Mouse (Mus musculus) megakaryocyte progenitor cell, adult 5-6 weeks (primary cell): Measurements from ENCODE around the gene Specc1. TPM values are rescaled to one million over a fixed set of nuclear protein-coding genes. Genes with fewer than 3 reads are reported as not detected.
A peak's percentile ranks its signal among the peaks of the same experiment; 100 is the strongest.

Experiments used
- ATAC-seq: replicated peaks from 2 replicates; pipeline ENCODE4 v1.8.0; 2016; ENCODE audit warnings: mild to moderate bottlenecking, moderate TSS enrichment, inconsistent platforms; ENCODE audit not compliant: poor library complexity
- total RNA-seq, 2 experiments: library from RNA; stranded (forward) in 1 of 2; stranded (reverse) in 1 of 2; fragments of 157-497, 149-512 nt in 1 of 2; fragments of 200-1000 nt in 1 of 2; gene quantifications; 2 replicates each; pipeline versions ENCODE4 v1.2.3 to v1.2.4; 2015 to 2017

The Specc1 gene
- total RNA-seq, 2 experiments from 2014 or later = 16.4 to 26.8 TPM

DNA sequence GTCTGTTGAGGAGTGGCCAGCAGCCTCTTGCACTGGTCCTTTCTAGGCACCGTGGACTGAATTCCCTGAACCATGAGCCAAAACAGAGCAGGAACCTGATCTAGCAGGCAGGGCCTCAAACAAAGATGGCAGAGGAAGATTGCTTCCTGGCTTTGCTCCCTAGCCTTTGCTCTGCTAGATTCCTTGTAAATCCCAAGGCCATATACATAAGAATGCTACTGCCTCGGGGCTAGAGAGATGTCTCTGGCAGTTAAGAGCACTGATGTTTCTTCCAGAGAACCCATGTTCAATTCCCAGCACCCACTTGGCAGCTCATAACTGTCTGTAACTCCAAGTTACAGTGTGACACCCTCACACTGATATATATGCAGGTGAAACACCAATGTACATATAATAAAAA is 83.6 kb downstream of the Specc1 start:
- no peak for ATAC-seq

DNA sequence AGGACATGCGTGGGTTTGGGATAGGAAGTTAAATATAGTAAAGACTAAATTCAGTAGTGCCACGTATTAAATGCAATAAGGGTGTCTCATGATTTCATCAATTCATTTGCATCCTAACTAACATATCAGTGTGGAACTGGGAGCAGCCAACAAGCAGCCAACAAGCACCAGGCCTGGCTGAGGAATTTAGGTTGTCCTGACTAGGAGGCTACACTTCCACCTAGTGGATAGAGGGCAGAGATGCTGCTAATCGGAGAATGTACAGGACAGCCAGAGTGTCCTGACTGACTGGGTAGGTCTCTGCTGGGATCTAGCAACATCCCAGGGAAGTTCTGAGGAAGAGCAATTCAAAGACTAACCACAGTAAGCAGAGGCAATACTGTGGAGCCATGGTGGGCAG is 88.1 kb downstream of the Specc1 start:
- ATAC-seq = peak; percentile 49; the same call in 1 of the 2 replicates

DNA sequence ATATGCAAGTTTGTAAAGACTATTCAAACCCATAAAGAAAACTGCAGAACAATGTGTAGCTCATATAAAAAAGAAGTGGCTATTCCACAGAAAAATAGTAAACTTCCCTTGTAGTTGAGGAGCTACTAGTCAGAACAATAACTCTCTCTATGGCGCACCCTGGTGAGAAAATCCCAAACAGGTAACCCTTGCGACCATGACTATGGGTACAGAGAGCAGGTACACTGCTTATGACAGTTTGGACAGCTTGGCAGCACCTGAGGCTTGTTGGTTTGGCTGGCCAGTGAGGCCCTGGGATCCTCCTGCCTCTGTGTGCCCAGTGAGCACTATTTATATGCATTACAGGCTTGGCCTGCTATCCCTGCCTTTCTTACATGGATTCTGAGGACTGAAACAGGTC is 89.4 kb downstream of the Specc1 start:
- ATAC-seq = no peak

DNA sequence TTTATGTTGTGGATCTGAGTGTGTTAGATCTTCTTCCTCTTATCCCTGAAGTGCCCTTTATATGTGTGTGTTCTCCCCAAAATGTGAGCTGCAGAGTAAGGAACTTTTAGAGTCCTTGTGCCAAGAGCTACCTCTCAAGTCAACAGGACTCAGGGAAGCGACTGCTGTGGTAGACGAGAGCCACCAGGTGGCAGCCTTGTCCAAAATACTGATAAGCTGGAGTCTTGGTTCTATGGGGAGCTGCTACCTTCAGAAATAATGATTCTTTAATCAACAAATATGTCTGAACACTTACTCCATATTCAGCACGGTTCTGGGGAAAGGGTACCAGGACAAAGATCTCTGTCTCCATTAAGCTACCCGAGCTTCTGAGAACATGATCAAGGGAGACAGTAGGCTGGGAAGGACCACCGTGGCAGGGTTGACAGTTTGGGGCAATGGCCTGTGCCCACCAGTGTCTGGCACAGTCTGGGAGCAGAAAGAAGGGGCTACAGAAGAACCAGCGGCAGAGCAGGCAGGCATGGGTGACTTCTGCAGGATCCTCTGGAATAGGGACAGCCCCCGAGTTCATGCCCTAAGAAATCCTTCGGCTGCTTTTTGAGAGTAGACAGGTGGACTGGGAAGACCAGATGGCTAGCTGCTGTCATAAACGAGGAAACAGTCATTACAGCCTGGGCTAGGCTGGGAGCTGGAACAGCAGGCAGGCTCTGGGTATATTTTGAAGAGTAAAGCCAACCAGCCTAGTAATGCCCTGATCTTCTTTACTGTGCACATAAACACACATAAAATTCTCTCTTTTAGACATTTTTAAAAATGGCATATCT is 91.5 kb downstream of the Specc1 start:
- ATAC-seq = peak; percentile 82

DNA sequence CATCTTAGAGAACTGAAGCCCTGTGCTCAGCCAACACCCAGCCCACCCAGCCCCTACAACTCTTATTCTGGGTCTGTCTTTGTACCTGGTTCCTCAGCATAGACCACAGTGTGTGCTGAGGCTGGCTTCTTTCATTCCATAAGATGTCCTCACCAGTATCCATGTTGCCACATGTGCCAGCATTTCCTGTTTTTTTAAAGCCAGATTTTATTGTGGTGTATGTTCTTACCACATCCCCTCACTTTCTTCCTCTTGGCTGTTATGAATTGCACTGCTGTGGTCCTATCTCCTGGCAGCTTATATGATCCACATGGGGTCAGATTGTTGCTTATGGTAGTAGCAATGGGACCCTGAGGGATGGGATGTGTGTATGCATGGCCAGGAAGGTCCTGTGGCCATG is 92.6 kb downstream of the Specc1 start:
- peak; percentile 73 for ATAC-seq

DNA sequence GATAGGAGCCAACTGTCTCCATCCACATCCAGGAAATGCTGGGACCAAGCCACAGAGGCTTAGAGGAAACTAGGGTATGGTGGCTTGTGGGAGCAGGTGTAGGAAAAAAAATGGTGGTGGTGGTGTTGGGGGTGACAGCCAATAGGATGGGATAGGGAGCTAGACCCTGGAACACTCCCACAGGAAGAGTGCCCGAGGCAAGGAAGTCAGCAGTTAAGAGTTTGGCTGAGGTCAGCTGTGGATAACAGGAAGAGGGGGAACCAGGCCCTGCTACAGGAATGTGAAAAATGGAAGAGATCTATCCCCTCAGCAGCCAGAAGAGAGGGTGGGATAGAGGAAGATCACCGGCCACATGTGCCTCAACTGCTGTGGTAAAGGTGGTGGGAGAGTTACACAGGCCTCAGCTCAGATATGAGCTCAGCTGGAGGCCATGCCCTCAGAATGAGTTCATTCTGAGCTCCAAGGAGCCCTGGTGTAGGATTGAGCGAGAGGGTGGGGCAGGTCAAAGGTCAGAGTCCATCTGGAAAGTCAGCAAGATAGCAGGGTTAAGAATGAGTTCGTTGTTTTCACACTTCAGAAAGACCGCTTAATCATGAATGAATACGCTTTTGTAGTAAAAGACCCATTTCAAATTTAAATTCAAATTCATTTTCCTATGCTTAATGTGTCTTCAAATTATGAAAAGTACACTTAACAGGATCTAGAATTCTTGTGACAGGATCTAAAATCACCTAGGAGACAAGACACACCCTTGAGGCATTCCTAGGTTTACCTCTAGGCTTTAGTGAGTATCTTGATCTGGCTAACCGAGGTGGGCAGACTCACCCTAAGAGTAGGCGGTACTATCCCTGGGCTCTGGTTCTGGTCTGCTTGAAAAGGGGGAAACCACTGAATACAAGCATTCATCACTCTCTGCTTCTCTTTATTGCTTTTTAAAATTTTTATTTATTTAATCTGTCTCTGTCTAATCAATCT is 94.1 kb downstream of the Specc1 start:
- no peak for ATAC-seq

DNA sequence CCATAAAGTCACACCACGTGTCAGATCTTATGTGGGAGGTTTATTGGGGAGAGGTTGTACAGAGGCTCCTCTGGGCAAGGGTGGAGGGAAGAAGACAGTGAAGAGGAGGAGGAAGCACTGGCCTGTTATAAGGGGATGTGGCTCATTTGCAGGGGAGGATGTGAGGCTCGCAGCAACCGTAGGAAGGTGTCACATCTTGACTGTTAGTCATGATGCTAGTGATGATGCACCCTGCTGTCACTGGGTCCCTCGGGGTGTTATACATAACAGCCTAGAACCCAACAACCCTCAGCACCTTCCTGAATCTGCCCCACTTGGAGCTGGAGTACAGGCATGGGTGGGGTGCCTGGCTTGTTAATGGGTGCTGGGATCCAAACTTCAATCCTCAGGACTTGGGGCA is 94.9 kb downstream of the Specc1 start:
- ATAC-seq = no peak

DNA sequence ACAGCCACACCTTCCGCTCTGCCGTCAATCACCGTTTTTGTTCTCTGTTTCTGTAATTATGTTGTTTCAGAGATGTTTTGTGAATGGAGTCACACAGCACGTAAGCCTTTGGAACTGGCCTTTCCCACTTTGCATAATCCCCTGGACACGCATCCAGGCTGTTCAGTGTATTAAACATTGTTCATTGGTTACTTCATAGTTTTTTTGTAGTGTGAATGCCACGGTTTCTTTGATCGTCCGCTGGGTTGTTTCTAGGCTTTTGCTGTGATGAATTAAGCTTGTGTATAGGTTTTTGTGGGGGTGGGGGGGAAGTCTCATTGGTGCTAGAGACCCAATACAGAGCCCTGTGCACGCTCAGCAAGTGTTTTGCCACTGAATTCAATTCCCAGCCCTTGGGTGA is 97.4 kb downstream of the Specc1 start:
- ATAC-seq = no peak

DNA sequence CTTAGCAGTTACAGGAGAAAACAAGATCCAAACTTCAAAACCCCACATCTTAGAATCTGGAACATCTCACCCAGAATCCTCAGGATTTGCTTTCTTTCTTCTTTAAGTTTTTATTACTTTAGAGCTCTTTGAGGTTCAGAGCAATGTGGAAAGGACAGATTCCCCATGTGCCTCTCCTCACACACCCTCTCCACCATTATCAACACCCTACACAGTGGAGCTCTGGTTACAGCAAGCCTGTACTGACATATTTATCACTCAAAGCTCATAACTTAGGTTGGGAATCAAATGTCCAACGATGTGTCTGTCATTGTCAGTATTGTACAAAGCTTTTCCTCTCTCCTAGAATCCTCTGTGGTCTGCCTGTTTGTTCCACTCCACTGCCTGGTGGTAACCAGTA is 108.0 kb downstream of the Specc1 start:
- ATAC-seq = peak; percentile 61; the same call in 1 of the 2 replicates

DNA sequence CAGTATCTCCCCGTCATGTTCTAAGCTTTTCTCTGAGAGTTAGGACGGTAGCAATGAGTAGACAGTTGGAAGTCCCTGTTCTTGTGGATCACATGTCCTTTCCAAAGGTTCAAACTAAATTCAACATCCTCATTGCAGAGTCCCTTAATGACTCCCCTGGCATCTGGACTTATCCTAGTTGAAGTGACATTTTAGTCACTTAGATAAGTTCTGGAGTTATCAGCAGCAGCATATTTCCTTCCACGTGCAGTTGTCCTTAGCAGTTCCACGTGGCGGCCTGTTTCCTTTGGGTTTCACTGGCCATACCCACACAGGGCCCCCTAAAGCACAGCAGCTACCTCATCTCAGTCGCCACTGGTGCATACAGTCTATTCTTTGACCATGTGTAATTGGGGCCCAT is 109.1 kb downstream of the Specc1 start:
- ATAC-seq = peak; percentile 39; the same call in 1 of the 2 replicates

DNA sequence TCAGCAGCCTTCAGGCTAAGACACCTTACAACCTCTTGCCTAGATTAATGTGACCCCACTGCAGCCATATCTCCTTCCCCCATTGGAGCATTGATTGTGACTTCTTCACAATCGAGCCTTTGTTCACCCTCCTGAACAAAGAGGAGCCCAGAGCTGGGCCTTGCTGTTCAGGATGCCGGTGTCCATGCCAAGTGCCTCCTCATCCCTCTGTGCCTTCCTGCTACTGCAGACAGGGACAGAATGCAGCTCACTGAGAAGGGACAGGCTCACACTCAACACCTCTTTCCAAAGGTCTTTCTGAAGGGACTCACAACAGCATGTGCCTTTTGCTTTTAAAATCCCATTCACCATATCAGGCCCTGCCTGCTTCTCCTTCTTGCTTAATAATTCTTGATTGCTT is 113.0 kb downstream of the Specc1 start:
- no peak for ATAC-seq

DNA sequence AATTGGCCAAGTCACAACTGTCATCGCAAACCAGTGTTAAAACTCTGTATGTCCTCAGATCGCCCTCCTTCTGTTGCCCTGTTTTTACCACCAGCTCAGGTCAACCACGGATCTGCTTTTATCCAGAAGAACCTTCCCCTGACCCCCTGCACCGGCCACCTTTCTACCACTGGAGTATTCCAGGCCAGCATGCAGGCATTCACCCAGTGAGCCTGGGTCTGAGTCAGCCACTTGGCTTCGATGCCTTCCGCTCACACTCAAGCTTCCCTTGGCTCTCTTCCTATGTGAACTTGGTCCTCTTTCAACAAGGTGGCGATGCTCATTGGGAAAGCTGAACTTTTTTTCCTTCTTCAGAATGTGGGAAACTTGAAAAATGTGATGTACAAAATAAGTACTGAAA is 113.6 kb downstream of the Specc1 start:
- ATAC-seq = no peak

DNA sequence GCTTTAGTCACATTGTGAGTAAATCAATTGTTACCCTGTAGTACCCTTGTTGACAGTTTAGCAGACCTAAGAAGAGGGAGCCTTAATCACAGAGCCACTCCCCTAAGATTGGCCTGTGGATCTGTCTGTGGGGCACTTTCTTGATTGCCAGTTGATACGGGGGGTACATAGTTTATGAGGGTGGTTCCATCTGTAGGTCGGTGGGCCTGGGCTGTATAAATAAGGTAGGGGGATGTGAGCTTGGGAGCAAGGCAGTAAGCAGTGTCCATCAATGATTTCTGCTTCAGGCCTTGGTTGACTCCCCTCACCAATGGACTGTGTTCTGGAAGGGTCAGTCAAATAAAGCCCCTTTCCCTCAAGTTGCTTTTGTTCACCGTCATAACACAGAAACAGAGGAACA is 115.8 kb downstream of the Specc1 start:
- ATAC-seq = no peak

DNA sequence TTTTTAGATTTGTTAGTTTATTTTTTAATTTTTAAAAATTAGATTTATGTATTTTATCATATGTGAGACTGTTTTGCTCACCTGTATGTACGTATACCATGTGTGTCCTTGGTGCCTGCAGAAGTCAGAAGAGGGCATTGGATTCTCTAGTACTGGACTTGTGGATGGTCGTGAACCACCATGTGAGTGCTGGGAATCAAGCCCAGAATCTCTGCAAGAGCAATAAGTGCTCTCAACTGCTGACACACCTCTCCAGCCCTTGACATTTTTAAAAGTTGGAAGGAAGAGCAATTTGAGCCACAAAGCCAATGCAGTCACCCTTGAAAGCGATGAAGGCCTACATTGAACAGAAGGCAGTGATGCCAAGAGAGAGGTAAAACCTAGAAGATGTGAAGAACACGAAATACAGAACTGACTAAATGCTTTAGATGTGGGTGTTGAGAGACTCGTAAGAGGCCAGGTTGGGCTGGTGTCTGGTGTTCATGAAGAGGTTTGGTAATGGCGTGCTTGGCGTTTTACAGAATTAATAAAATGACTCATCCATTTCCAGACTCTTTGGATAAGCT is 117.1 kb downstream of the Specc1 start:
- no peak for ATAC-seq

DNA sequence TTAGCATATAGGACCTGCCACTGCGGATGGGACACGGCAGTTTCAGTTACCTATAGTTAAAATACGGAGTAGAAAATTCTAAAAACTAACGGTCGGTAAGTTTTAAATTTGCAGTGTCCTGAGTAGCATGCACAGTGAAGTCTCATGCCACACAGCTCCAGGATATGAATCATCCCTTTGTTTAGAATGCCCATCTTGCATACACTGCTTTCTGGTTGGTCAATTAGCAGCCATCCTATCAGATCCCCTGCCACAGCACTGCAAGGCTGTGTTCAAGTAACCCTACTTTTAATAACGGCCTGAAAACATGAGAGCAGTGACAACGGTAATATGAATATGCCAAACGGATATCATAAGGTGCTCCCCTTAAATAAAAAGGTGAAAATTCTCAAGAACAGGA is 118.0 kb downstream of the Specc1 start:
- ATAC-seq = no peak

DNA sequence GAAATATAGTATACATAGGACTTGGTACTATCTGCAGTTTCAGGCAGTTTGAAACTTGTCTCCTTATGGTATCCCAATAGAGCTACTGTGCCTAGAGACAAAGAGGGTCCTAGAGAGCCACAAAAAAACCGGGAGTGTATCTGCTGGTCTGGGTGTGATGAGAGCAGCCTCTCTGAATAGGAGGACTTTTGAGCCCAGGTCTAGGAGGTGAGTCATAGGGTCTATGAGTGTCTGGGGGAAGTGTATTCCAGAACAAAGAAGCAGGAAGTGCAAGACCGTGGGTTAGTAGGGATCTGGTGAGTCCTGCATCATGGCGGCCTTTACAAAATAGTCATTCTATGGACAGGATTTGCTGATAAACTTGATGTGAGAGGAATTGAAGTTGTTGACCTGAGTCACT is 118.5 kb downstream of the Specc1 start:
- ATAC-seq = no peak

DNA sequence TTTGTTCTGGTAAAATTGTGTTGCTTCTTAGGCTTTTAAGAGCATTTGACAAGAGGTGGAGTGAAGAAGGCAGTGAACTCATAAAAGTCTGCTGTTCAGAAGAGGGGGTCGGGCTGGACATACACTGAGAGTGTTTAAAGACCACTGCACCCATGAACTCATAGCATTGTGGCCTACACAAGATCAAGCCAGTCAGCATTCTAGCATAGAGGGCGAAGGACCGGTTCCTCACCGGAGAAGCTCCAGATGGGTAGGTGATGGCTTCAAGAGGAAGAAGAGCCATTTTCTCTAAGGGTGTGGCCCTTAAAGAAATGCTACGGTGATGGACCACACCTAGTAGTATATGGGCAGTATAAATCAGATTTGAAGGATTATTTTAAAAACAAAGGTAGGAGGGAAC is 119.0 kb downstream of the Specc1 start:
- ATAC-seq = no peak

DNA sequence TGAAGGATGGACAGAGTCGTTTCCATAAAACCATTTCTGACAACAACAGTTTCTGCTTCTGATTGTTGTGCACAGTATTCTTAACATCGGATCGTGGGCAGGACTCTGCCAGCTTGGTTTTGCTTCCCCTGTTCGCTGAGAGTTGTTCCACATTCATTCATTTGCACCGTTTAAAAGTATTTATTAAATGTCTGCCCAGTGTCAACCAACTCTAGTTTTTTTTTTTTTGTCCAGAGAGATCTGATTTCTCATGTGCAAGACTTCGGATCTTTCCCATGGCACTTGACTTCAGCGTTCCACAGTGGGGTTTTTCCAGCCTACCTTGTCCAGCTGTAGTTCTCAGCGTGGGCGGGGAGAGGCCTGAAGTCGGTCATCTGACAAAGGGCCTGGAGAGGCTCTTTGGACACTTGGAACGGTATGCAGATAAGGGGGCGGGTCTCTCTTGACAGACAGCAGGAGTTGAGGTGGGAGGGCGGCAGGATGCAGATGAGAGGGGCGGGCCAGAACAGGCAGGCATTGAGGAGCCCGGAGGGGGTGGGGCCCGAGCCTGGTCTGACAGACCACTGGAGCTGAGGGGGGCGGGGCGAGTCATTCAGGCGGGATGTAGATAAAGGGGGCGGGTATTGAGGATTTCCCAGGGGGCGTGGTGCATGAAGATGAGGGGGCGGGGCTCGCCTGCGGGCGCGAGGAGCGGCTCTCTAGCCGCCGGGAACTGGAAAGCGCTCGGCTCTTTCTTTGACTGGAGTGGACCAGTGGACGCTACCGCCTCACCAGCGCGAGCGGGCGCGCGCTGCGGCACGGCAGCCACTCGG is 120.0 kb downstream of the Specc1 start:
- peak; percentile 99 for ATAC-seq

DNA sequence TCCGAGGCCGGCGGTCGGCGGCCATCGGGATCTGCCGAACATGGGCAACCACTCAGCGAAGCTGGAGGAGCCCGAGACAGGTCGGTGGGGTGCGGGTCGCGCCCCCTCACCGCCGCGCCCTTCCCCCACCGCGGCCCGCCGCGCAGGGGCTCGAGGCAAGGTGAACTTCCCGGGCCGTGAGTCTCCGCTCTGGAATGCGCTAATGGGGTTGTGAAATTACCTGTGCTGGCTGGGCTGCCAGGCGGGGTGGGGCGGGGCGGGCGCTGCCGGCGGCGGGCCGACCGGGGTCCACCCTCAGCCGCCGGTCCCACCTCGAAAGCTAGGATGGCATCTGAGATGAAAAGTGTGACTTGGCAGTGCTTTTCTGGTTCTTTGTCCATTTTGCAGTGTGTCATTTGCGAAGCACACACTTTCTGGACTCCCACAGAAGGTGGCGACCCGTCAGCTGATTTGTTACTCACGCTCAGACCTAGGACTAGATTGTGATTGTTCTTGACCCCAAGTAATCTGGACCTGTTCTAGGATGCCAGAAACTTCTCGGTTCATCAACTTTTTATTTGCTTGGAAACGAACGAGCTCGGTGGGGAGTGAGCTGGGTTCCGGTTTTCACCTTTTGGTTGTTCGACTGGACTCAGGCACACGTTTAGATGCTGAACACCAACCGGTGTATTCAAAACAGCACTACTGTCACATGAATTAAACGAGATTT is 120.7 kb downstream of the Specc1 start:
- no peak for ATAC-seq

DNA sequence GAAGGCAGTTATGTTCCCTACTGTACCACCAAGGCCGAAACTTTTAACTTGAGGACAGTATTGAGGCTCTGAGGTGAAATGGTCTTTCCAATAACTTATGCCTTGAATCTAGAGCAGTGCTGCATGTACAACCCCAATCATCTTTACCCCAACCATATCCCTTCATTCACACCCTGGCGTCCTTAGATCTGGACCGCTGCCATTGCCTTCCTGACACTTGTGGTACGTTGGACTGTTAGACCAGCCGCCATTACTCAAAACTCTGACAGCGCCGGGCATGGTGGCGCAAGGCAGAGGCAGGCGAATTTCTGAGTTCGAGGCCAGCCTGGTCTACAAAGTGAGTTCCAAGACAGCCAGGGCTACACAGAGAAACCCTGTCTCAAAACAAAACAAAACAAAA is 121.8 kb downstream of the Specc1 start:
- ATAC-seq = no peak
